Comparison of ENCODE assay signal across 8 mouse cellular contexts in the genomic region with DNA sequence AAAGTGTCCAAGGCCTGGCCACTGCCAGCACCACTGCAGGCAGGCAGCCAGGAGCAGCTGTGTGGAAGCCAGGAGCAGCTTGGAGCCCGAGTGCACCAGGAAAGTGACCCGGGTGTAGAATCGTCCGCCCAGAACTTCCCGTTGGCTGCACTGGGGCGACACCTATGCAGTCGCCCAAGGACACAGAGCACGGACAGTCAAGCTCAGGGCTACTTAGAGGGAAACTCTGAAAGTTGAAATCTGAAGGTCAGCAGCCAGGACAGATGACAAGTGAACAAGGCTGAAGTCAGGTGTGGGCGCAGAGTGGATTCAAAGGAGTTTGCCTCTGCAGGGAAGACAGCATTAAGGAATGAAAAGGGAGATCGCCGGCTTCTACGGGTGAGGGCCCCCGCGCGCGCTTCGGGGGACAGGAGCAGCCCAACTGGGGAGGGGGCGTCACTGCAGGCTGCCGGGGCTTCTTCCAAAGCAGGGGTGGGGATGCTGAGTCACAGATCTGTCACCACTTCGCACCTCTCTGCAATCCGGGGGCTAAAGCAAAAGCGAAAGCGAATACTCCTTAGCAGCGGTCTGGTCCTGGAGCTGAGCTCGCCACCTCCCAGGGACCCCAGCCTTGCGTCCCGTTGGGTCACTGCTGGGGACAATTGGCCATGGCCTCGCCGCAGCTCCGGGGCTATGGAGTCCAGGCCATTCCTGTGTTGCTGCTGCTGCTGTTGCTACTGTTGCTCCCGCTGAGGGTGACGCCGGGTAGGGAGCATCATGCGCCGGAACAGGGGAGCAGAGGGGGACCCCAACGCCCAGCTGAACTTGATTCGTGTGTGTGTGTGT. TPM values are rescaled to one million over a fixed set of nuclear protein-coding genes. Genes with fewer than 3 reads are reported as not detected.
DNase-seq lines count a peak whose midpoint lies in the region; ATAC-seq and TF ChIP-seq lines count a peak whose summit lies in the region.

Gene Il15ra (plus strand): TSS at position 90 of the 825 bp plus-strand sequence.

- H3K9ac ChIP-seq in embryonic facial prominence, embryonic 11.5 days (replicated peaks; ENCODE audit: low read length), result peak within 1 kb of the TSS; percentile 53
- H3K9ac ChIP-seq in intestine, postnatal 0 days (ENCODE audit: low read depth, low read length), result peak within 1 kb of the TSS; percentile 60
- H3K9ac ChIP-seq in limb, embryonic 12.5 days (replicated peaks), result peak within 1 kb of the TSS; percentile 64
- peak within 1 kb of the TSS; percentile 62 for H3K9ac ChIP-seq in midbrain, embryonic 13.5 days (replicated peaks)

- no peaks in the 10 kb centered on the region for H3K4me1 ChIP-seq in embryonic facial prominence, embryonic 11.5 days (ENCODE audit: control insufficient read depth, insufficient read depth, low read length)
- H3K4me1 ChIP-seq in intestine, postnatal 0 days (replicated peaks; ENCODE audit: control insufficient read depth, insufficient read depth, low read length), result 0 out of 2 replicates have a peak, but pooled peaks cover 4% of the 10 kb centered on the region
- peaks cover 6% of the 10 kb centered on the region for H3K4me1 ChIP-seq in limb, embryonic 12.5 days (replicated peaks)
- peaks cover 18% of the 10 kb centered on the region for H3K4me1 ChIP-seq in midbrain, embryonic 13.5 days (replicated peaks)

- no peak within 1 kb of the TSS for H3K27ac ChIP-seq in embryonic facial prominence, embryonic 11.5 days (replicated peaks; ENCODE audit: low read depth, low read length)
- peak within 1 kb of the TSS; percentile 65 for H3K27ac ChIP-seq in intestine, postnatal 0 days (ENCODE audit: low read depth, low read length)
- no peak within 1 kb of the TSS for H3K27ac ChIP-seq in limb, embryonic 12.5 days
- H3K27ac ChIP-seq in midbrain, embryonic 13.5 days, result no peak within 1 kb of the TSS

- ATAC-seq in embryonic facial prominence, embryonic 11.5 days (replicated peaks; ENCODE audit: insufficient number of reproducible peaks, low FRiP score, low TSS enrichment, low read depth), result peak; percentile 83
- ATAC-seq in granulocyte monocyte progenitor cell, adult 5-6 weeks (replicated peaks; ENCODE audit: poor library complexity, severe bottlenecking), result peak; percentile 66
- ATAC-seq in intestine, postnatal 0 days, result peak; percentile 83
- peak; percentile 63 for ATAC-seq in limb, embryonic 12.5 days (ENCODE audit: insufficient number of reproducible peaks, insufficient read depth, low FRiP score, low TSS enrichment, low read depth)
- ATAC-seq in midbrain, embryonic 13.5 days, result peak; percentile 84

- H3K27me3 ChIP-seq in embryonic facial prominence, embryonic 11.5 days (ENCODE audit: control insufficient read depth, insufficient read depth, low read length), result peaks cover 11% of the 10 kb centered on the region
- H3K27me3 ChIP-seq in intestine, postnatal 0 days (replicated peaks; ENCODE audit: control insufficient read depth, insufficient read depth, low read length), result no peaks in the 10 kb centered on the region
- peaks cover 48% of the 10 kb centered on the region for H3K27me3 ChIP-seq in limb, embryonic 12.5 days
- peaks cover 40% of the 10 kb centered on the region for H3K27me3 ChIP-seq in midbrain, embryonic 13.5 days

- no peaks in the 10 kb centered on the region for H3K9me3 ChIP-seq in embryonic facial prominence, embryonic 11.5 days (replicated peaks; ENCODE audit: control insufficient read depth, low read length)
- no peaks in the 10 kb centered on the region for H3K9me3 ChIP-seq in intestine, postnatal 0 days (ENCODE audit: control insufficient read depth)
- no peaks in the 10 kb centered on the region for H3K9me3 ChIP-seq in limb, embryonic 12.5 days
- no peaks in the 10 kb centered on the region for H3K9me3 ChIP-seq in midbrain, embryonic 13.5 days

- H3K4me2 ChIP-seq in embryonic facial prominence, embryonic 11.5 days (ENCODE audit: low read depth, low read length), result peak within 1 kb of the TSS; percentile 87
- peak within 1 kb of the TSS; percentile 98 for H3K4me2 ChIP-seq in intestine, postnatal 0 days (replicated peaks; ENCODE audit: low read depth)
- peak within 1 kb of the TSS; percentile 98 for H3K4me2 ChIP-seq in limb, embryonic 12.5 days
- H3K4me2 ChIP-seq in midbrain, embryonic 13.5 days (replicated peaks), result peak within 1 kb of the TSS; percentile 91

- peak; percentile 56 for DNase-seq in layer of hippocampus, adult 11-12 months (ENCODE audit: low spot score)
- no peak for DNase-seq in layer of hippocampus, adult 9-10 months (ENCODE audit: low spot score)
- peak; percentile 36 for DNase-seq in embryonic facial prominence, embryonic 11.5 days (ENCODE audit: low spot score)
- peak; percentile 29 to 53 for DNase-seq in spleen, adult 18-20 months

- peak within 1 kb of the TSS; percentile 53 for H3K4me3 ChIP-seq in embryonic facial prominence, embryonic 11.5 days (ENCODE audit: low read depth, low read length)
- peak within 1 kb of the TSS; percentile 81 for H3K4me3 ChIP-seq in intestine, postnatal 0 days (ENCODE audit: low read depth, low read length)
- peak within 1 kb of the TSS; percentile 64 for H3K4me3 ChIP-seq in limb, embryonic 12.5 days (replicated peaks)
- peak within 1 kb of the TSS; percentile 50 for H3K4me3 ChIP-seq in midbrain, embryonic 13.5 days (replicated peaks)

- no peaks in the 10 kb centered on the region for H3K36me3 ChIP-seq in embryonic facial prominence, embryonic 11.5 days (replicated peaks; ENCODE audit: control insufficient read depth, insufficient read depth, low read depth, low read length)
- no peaks in the 10 kb centered on the region for H3K36me3 ChIP-seq in intestine, postnatal 0 days (ENCODE audit: control insufficient read depth, insufficient read depth)
- H3K36me3 ChIP-seq in limb, embryonic 12.5 days, result no peaks in the 10 kb centered on the region
- no peaks in the 10 kb centered on the region for H3K36me3 ChIP-seq in midbrain, embryonic 13.5 days

- TF ChIP-seq CTCF in intestine, postnatal 0 days (IDR thresholded peaks at IDR 0.05; ENCODE audit: low read depth), result peak; percentile 4; the same call in 1 of the 2 replicates

- under 1% methylated on average over 37 of the region's 37 CpGs for WGBS in embryonic facial prominence, embryonic 11.5 days
- WGBS in intestine, postnatal 0 days, result under 1% methylated on average over 37 of the region's 37 CpGs
- under 1% methylated on average over 37 of the region's 37 CpGs for WGBS in limb, embryonic 12.5 days
- WGBS in midbrain, embryonic 13.5 days, result under 1% methylated on average over 37 of the region's 37 CpGs

RNA-seq across cellular contexts. Expression of gene Il15ra, which starts in this region (rescaled TPM):
- polyA plus RNA-seq in embryonic facial prominence, embryonic 11.5 days (2014; fragmentation: Nextera tagmentation; extraction: Ambion mirVana), result 0.28 and 0.29 TPM in 2 replicates
- total RNA-seq in granulocyte monocyte progenitor cell, adult 5-6 weeks (2014; fragmentation: Nextera tagmentation), result 25.4 and 26.0 TPM in 2 replicates
- total RNA-seq in granulocyte monocyte progenitor cell, adult 5-6 weeks (2017), result 14.3 and 26.1 TPM in 2 replicates
- polyA plus RNA-seq in intestine, postnatal 0 days (2015; fragmentation: Nextera tagmentation; extraction: Ambion mirVana), result 3.7 and 4.9 TPM in 2 replicates
- polyA plus RNA-seq in limb, embryonic 12.5 days (2016; fragmentation: Nextera tagmentation; extraction: Ambion mirVana), result 0.50 and 0.88 TPM in 2 replicates
- polyA plus RNA-seq in midbrain, embryonic 13.5 days (2015; fragmentation: Nextera tagmentation; extraction: Ambion mirVana), result 1.1 and 1.3 TPM in 2 replicates

Comparison
In these comparisons a context has a peak if more than half of its experiments do, and no peak if none do; other contexts are left out.
1. Peak in DNase-seq, ATAC-seq, H3K4me3 ChIP-seq, H3K9ac ChIP-seq and H3K4me2 ChIP-seq in embryonic facial prominence, embryonic 11.5 days; RNA of the gene not detected or under 1 TPM.
2. Peak in ATAC-seq, H3K4me3 ChIP-seq, H3K9ac ChIP-seq and H3K4me2 ChIP-seq in limb, embryonic 12.5 days; RNA of the gene not detected or under 1 TPM.